Mouse (Mus musculus) neural tube, embryonic 15.5 days (tissue): Measurements from ENCODE around the gene H6pd. TPM values are rescaled to one million over a fixed set of nuclear protein-coding genes. Genes with fewer than 3 reads are reported as not detected.
A peak's percentile ranks its signal among the peaks of the same experiment; 100 is the strongest.
"Not testable (repeated sequence)": the region's sequence is repeated elsewhere in the genome, so short reads cannot be mapped to it uniquely, and the experiment has no call there.

Experiments
- ATAC-seq: fragments of 200-750 bp; cut with Nextera tagmentation; 2 replicates; pipeline ENCODE4 v1.8.0; 2017; ENCODE audit warnings: mild to moderate bottlenecking, moderate TSS enrichment, moderate library complexity; ENCODE audit not compliant: low FRiP score
- H3K27ac ChIP-seq: fragments of 300-500 bp; sonication (generic); replicated peaks from 2 replicates; pipeline ENCODE4 v1.5.1; 2015; ENCODE audit warnings: mild to moderate bottlenecking, inconsistent platforms
- H3K27me3 ChIP-seq: fragments of 300-500 bp; sonication (generic); replicated peaks from 2 replicates; pipeline ENCODE4 v1.6.1; 2015; ENCODE audit warnings: inconsistent platforms
- H3K36me3 ChIP-seq: fragments of 300-500 bp; sonication (generic); 2 replicates; pipeline ENCODE4 v1.6.1; 2015; ENCODE audit warnings: inconsistent platforms
- H3K4me1 ChIP-seq: fragments of 300-500 bp; sonication (generic); 2 replicates; pipeline ENCODE4 v1.6.1; 2015; ENCODE audit warnings: inconsistent platforms
- H3K4me2 ChIP-seq: fragments of 300-500 bp; sonication (generic); 2 replicates; pipeline ENCODE4 v1.6.1; 2015; ENCODE audit warnings: inconsistent platforms, mild to moderate bottlenecking, moderate library complexity
- H3K4me3 ChIP-seq: fragments of 300-500 bp; sonication (generic); replicated peaks from 2 replicates; pipeline ENCODE4 v1.5.1; 2015; ENCODE audit warnings: mild to moderate bottlenecking, inconsistent platforms
- H3K9ac ChIP-seq: fragments of 300-500 bp; sonication (generic); replicated peaks from 2 replicates; pipeline ENCODE4 v1.6.1; 2015; ENCODE audit warnings: mild to moderate bottlenecking, inconsistent platforms
- H3K9me3 ChIP-seq: fragments of 300-500 bp; sonication (generic); replicated peaks from 2 replicates; pipeline ENCODE4 v1.6.1; 2016; ENCODE audit warnings: inconsistent platforms
- WGBS: fragments of 180-500 bp; shearing (Covaris S2); methylation state at CpG from one replicate; pipeline ENCODE4 v1.1.7; 2015; ENCODE audit warnings: mixed read lengths; 5-methylcytosine and 5-hydroxymethylcytosine counted together
- polyA plus RNA-seq: library from polyadenylated mRNA; unstranded; fragments of >200 nt; fragmentation: Nextera tagmentation; extraction: Ambion mirVana; gene quantifications from 2 replicates; pipeline ENCODE4 v1.2.1, GENCODE M21; 2015

The H6pd gene
- polyA plus RNA-seq, 1 experiment from 2014 or later = 3.3 TPM

DNA sequence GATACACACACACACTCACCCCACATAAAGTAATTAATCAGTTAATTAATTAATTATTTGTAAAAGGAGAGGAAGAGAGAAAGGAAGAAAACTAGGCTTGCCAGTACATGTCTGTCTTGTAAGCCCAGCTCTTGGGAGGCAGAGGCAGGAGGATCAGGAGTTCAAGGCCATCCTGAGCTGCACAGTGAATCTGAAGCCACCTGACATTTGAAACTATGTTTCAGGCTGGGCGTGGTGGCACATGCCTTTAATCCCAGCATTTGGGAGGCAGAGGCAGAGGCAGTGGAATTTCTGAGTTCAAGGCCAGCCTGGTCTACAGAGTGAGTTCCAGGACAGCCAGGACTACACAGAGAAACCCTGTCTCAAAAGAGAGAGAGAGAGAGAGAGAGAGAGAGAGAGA lies 32.0 kb upstream of the H6pd start:
- H3K27me3 ChIP-seq = peaks cover 18% of the 10 kb centered on the region
- not testable (repeated sequence) for H3K4me3 ChIP-seq, H3K4me2 ChIP-seq, H3K36me3 ChIP-seq, ATAC-seq, H3K9ac ChIP-seq, H3K9me3 ChIP-seq, H3K27ac ChIP-seq, H3K4me1 ChIP-seq
- WGBS = 70% methylated on average over 1 of the region's 1 CpGs

DNA sequence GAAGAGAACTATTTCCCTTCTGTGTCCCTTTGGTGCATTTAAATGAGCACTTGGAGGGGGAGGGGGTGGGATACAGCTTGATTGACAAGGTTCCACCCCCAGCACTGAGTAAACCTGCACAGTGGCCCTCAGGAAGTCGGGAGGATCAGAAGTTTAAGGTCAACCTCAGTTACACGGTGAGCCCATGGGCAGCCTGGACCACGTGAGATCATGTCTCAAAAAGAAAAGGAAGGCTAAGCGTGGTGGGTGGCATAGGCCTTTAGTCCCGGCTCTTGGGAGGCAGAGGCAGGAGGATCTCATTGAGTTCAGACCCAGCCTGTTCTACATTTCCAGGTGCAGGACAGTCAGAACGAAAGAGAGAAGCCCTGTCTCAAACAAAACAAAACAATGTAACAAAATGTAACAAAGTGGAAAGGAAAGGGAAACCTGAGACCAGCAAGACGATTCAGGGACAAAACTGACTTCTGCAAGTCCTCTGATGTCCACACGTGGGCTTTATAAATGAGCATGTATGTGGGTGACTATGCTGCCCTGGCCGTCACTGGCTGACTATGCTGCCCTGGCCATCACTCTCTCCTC lies 31.3 kb upstream of the H6pd start:
- ATAC-seq = no peak
- peaks cover 14% of the 10 kb centered on the region for H3K27me3 ChIP-seq
- no peak overlapping the region for H3K4me3 ChIP-seq
- 84% methylated on average over 9 of the region's 9 CpGs for WGBS
- H3K36me3 ChIP-seq = no peaks in the 10 kb centered on the region
- peaks cover 6% of the 10 kb centered on the region for H3K4me1 ChIP-seq
- no peak overlapping the region for H3K9ac ChIP-seq
- H3K9me3 ChIP-seq = no peaks in the 10 kb centered on the region
- H3K4me2 ChIP-seq = no peak overlapping the region
- no peak overlapping the region for H3K27ac ChIP-seq

DNA sequence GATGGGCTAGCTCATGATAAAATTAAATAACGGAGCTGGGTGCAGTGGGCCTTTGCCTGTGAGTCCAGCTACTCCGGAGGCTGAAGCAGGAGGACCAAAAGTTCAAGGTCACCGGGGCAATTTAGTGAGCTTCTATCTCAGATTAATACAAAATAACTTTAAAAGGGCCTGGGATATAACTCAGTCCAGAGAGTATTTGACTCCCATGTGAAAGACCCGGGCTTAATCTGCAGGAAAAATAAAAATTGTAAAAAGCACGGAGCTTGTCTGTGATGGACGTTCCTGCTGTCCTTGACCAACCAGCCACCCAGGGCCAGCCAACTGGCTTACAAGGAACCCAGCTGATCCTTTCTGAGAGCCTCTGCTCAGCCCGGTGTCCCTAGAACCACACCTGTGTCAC lies 29.7 kb upstream of the H6pd start:
- WGBS = 90% methylated on average over 7 of the region's 7 CpGs
- no peak for ATAC-seq
- H3K4me2 ChIP-seq = no peak overlapping the region

DNA sequence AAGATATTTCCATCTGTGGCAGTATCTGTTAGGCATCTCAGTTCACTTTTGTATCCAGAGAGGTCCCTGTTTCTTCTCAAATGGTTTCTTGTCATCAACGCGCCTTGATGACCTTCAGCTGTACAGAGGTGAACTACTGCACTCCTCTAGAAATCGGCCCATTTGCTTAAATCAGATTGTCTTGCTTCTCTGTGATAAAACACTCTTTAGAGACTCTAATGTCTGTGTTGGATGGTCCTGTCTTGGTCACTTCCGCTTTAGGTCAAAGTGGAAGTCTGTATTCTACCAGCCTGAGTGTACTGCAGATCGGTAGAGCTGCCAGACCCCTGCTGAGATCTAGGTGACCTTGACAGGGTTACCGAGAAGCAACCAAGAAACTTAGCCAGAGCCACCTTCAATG lies 27.3 kb upstream of the H6pd start:
- no peak overlapping the region for H3K4me2 ChIP-seq
- no peak overlapping the region for H3K4me3 ChIP-seq
- no peaks in the 10 kb centered on the region for H3K9me3 ChIP-seq
- H3K4me1 ChIP-seq = peaks cover 27% of the 10 kb centered on the region
- H3K36me3 ChIP-seq = no peaks in the 10 kb centered on the region
- no peak overlapping the region for H3K9ac ChIP-seq
- peaks cover 49% of the 10 kb centered on the region for H3K27me3 ChIP-seq
- H3K27ac ChIP-seq = no peak overlapping the region
- WGBS = 85% methylated on average over 6 of the region's 6 CpGs
- ATAC-seq = no peak

More for the DNA sequence above, 29.7 kb upstream of the H6pd start:
- H3K27ac ChIP-seq = no peak overlapping the region
- peaks cover 14% of the 10 kb centered on the region for H3K4me1 ChIP-seq
- no peaks in the 10 kb centered on the region for H3K9me3 ChIP-seq
- H3K4me3 ChIP-seq = no peak overlapping the region
- H3K9ac ChIP-seq = no peak overlapping the region
- H3K36me3 ChIP-seq = no peaks in the 10 kb centered on the region
- H3K27me3 ChIP-seq = peaks cover 25% of the 10 kb centered on the region

DNA sequence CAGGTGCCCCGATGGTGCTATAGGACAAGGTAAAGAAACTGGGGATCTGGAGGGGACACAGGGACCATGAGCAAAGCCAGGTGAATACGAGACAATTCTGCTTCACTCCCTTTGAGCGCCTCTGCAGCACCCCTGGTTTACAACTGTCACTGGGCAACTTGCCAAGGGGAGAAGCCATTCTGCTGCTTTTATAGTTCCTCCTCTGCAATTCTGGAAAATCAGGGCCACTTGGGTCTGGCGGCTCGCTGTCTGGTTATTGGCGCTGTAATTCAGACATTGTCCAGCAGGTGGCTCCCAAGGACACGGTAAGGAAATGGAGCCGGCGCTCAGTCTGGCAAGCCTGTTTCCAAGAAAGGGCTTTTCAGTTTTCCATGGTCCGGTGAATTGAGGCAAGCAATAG lies 26.5 kb upstream of the H6pd start:
- Histone ChIP-seq H3K4me3 (no peak overlapping the region), H3K9ac (no peak overlapping the region; the same call in 1 of the 2 replicates), H3K4me1 (peaks cover 35% of the 10 kb centered on the region), H3K4me2 (no peak overlapping the region), H3K9me3 (no peaks in the 10 kb centered on the region), H3K27me3 (peaks cover 56% of the 10 kb centered on the region), H3K36me3 (no peaks in the 10 kb centered on the region), H3K27ac (no peak overlapping the region)
- ATAC-seq = no peak
- 8% methylated on average over 10 of the region's 10 CpGs for WGBS

DNA sequence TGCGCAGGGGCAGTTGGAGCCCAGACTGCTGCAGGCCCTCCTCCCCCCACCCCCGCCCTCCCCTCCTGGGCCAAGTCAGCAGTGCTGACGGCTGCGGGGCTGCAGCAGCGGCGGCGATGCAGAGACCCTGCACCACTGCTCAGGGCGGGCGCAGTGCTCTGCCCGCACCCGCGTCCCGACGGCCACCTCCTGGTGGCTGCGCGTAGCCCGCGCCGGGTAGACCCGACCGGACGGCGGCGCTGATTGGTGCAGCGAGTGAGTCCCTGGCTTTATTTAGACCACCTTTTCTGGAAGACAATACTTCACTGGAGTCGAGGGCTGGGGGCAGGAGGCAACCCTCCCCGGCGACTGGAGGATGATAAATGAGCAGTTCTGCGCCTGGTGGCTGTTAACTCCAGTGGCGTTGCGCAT lies 24.4 kb upstream of the H6pd start:
- no peak overlapping the region for H3K9ac ChIP-seq
- no peaks in the 10 kb centered on the region for H3K9me3 ChIP-seq
- peaks cover 51% of the 10 kb centered on the region for H3K4me1 ChIP-seq
- no peaks in the 10 kb centered on the region for H3K36me3 ChIP-seq
- no peak overlapping the region for H3K27ac ChIP-seq
- peak; percentile 58; the same call in 1 of the 2 replicates for ATAC-seq
- H3K27me3 ChIP-seq = peaks cover 68% of the 10 kb centered on the region
- 1% methylated on average over 31 of the region's 31 CpGs for WGBS
- peak overlapping the region; percentile 28 for H3K4me3 ChIP-seq
- H3K4me2 ChIP-seq = peak overlapping the region; percentile 56

GRCm38 (mm10) chr4:150031234-150031890 lies 22.5 kb upstream of the H6pd start:
- WGBS = 15% methylated on average over 14 of the region's 14 CpGs
- H3K27me3 ChIP-seq = peaks cover 78% of the 10 kb centered on the region
- ATAC-seq = no peak
- 0 out of 2 replicates have a peak overlapping the region, but pooled peaks have one; percentile 53 for H3K9ac ChIP-seq
- H3K4me3 ChIP-seq = peak overlapping the region; percentile 47
- peak overlapping the region; percentile 95 for H3K4me2 ChIP-seq
- H3K27ac ChIP-seq = no peak overlapping the region
- H3K9me3 ChIP-seq = no peaks in the 10 kb centered on the region
- peaks cover 51% of the 10 kb centered on the region for H3K4me1 ChIP-seq
- H3K36me3 ChIP-seq = no peaks in the 10 kb centered on the region

DNA sequence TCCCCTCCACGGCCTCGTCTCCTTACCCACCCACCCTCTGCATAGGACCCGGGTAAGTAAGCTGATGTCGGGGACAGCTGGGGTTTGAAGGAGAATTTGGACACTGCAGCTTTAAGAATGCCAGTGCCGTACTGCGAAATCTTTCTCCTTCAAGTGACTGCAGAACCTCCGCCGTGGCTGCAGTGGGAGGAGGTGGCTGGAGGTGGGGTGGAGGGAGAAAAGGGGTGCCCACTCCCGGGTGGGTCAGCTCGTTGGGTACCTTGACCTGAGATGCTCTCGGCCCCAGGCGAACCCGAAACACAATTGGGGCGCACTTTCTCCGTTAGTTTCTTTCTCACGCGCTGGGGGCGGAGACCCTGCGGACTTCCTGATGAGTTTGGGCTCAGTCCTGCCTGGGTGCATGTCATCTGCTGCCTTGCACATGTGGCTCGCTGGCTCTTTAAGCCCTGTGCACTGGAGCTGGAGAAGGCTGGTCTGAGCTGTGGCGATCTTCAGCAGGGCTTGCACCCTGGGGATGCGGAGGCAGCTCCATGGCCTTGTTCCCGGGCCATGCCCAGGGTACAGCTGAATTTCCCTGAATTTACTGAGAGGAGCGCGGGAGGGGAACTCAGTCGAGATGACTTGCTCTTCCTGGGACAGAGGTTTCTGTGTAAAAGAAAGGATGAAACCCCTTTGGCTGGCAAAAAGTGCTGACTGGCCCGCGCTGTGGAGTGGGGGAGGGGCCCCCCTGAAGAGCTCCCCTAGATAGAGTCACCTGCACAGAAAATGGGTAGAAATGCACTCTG lies 21.8 kb upstream of the H6pd start:
- peak overlapping the region; percentile 95 for H3K4me2 ChIP-seq
- peak; percentile 43; the same call in 1 of the 2 replicates for ATAC-seq
- H3K9ac ChIP-seq = peak overlapping the region; percentile 53
- no peak overlapping the region for H3K27ac ChIP-seq
- peaks cover 50% of the 10 kb centered on the region for H3K4me1 ChIP-seq
- H3K9me3 ChIP-seq = no peaks in the 10 kb centered on the region
- peaks cover 78% of the 10 kb centered on the region for H3K27me3 ChIP-seq
- H3K4me3 ChIP-seq = peak overlapping the region; percentile 47
- under 1% methylated on average over 28 of the region's 28 CpGs for WGBS
- H3K36me3 ChIP-seq = no peaks in the 10 kb centered on the region

DNA sequence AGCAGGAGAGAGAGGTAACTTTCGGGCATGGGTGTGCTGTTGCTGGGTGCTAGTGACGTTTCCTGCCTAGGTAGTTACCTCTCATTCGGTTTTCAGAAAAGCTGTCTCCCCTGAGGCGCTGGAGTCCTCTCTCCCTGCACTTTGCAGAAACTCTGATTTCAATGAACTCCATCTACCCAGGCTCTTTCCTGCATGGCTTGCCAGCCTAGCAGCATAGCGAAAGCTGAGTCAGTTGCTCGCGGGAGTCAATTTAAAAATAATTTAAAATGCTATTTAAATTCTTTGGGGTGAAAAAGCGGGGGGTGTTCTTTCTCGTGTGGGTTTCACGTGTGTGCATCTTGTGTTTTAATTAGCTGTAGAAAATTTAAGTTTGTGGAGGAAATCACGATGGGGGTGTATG lies 21.1 kb upstream of the H6pd start:
- 0 out of 2 replicates have a peak overlapping the region, but pooled peaks have one; percentile 30 for H3K9ac ChIP-seq
- peak overlapping the region; percentile 95 for H3K4me2 ChIP-seq
- H3K36me3 ChIP-seq = no peaks in the 10 kb centered on the region
- 2% methylated on average over 11 of the region's 11 CpGs for WGBS
- H3K27ac ChIP-seq = no peak overlapping the region
- H3K4me1 ChIP-seq = peaks cover 44% of the 10 kb centered on the region
- no peak for ATAC-seq
- H3K4me3 ChIP-seq = peak overlapping the region; percentile 47
- H3K9me3 ChIP-seq = no peaks in the 10 kb centered on the region
- H3K27me3 ChIP-seq = peaks cover 73% of the 10 kb centered on the region

DNA sequence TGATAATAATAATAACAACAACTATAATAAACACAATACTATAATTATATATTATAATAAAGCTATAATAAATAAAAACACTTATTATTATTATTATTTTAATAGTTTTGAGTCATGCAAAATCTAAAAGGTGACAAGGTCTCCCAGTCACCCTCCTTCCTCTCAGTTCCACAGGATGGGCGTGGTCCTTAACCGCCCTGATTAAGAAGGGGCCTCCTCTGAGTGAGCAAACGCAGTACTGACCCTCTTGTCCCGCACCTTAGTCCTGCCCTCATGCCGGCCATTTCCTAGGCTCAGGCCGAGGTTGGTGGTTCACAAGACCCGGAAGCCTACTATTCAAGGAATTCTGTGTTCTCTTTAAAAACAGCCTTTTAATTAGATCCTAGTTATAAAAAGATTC lies 14.7 kb upstream of the H6pd start:
- ATAC-seq = no peak
- Histone ChIP-seq H3K27me3 (peaks cover 16% of the 10 kb centered on the region), H3K9me3 (no peaks in the 10 kb centered on the region), H3K9ac (no peak overlapping the region), H3K4me2 (no peak overlapping the region), H3K4me3 (no peak overlapping the region), H3K27ac (no peak overlapping the region), H3K36me3 (no peaks in the 10 kb centered on the region), H3K4me1 (peaks cover under 1% of the 10 kb centered on the region; the same call in 1 of the 2 replicates)
- 74% methylated on average over 7 of the region's 7 CpGs for WGBS

- no peak overlapping the region for H3K4me2 ChIP-seq
- H3K9me3 ChIP-seq = no peaks in the 10 kb centered on the region
- ATAC-seq = no peak
- H3K4me1 ChIP-seq = no peaks in the 10 kb centered on the region
- no peaks in the 10 kb centered on the region; the same call in 1 of the 2 replicates for H3K27me3 ChIP-seq
- H3K9ac ChIP-seq = no peak overlapping the region
- H3K27ac ChIP-seq = no peak overlapping the region
- H3K4me3 ChIP-seq = no peak overlapping the region
- H3K36me3 ChIP-seq = no peaks in the 10 kb centered on the region
- 87% methylated on average over 15 of the region's 15 CpGs for WGBS
Observed at GRCm38 (mm10) chr4:150019741-150020380, 11.0 kb upstream of the H6pd start.
